Mouse (Mus musculus): Measurements from ENCODE around the gene Prss16.

DNA sequence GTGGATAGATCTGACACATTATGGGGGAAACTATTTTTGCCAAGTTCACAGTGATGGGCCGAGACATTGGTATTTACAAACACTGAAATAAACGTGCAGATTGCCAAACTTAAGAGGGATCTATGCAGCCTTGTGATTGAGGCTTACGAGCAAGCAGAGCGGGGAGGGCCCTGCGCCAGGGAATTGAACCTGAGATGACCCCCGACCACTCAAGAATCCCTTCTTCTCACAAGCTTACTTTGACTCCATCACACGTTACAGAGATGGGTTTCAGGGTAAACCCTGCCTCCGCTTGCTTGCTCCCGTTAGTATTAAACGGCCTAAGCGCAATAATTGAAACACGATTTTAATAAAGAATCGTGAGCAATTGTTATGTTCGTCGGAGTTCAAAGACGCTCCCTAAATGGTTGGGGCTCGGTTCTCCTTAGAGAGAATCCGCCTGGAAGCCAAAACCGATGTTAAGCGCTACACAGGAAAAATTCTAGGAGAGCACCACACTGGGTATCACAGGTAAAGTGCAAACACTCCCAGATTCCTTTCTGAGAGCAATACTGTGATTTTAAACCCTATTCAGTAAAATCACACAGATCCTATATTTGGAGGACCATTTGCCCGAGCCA is 12.2 kb downstream of the Prss16 start:
- TF ChIP-seq POLR2A (IDR thresholded peaks at IDR 0.05; ENCODE audit: low read depth, low read length) = no peak
- no peak for TF ChIP-seq CTCF (IDR thresholded peaks at IDR 0.05; ENCODE audit: extremely low read depth, insufficient read depth, insufficient read length, insufficient replicate concordance)
